Mouse (Mus musculus) erythroblast, embryonic 14.5 days (primary cell): Measurements from ENCODE around the gene Tmem18. TPM values are rescaled to one million over a fixed set of nuclear protein-coding genes. Genes with fewer than 3 reads are reported as not detected.

Experiments
- H3K27me3 ChIP-seq: 2 replicates; pipeline ENCODE4 v1.6.1; 2012; ENCODE audit warnings: inconsistent platforms; ENCODE audit not compliant: control insufficient read depth
- H3K36me3 ChIP-seq: 2 replicates; pipeline ENCODE4 v1.6.1; 2012; ENCODE audit warnings: mild to moderate bottlenecking, inconsistent platforms; ENCODE audit not compliant: control insufficient read depth
- H3K4me1 ChIP-seq: 2 replicates; pipeline ENCODE4 v1.6.1; 2012; ENCODE audit warnings: inconsistent platforms; ENCODE audit not compliant: control insufficient read depth
- H3K4me3 ChIP-seq: replicated peaks from 2 replicates; pipeline ENCODE3; 2012; ENCODE audit warnings: moderate library complexity, mild to moderate bottlenecking, inconsistent platforms
- H3K9me3 ChIP-seq: 2 replicates; pipeline ENCODE4 v1.6.1; 2012; ENCODE audit warnings: low read length, inconsistent platforms, mixed read lengths; ENCODE audit not compliant: control insufficient read depth
- GATA1 ChIP-seq: IDR thresholded peaks from 2 replicates; pipeline ENCODE4 v1.6.1; 2012; ENCODE audit warnings: low read length, inconsistent platforms, mixed read lengths
- TAL1 ChIP-seq: IDR thresholded peaks from 3 replicates; pipeline ENCODE4 v1.6.1; 2012; ENCODE audit warnings: low read length, inconsistent platforms, mixed read lengths
- polyA plus RNA-seq: library from polyadenylated mRNA; stranded (reverse); fragments of >175 nt; gene quantifications from 2 replicates; pipeline ENCODE4 v1.2.3, GENCODE M21; 2012

Gene Tmem18
- polyA plus RNA-seq, 1 experiment = 0.18 TPM

GRCm38 (mm10) chr12:30628466-30628865 is 44.2 kb downstream of the Tmem18 start:
- TF ChIP-seq GATA1 (no peak), TAL1 (no peak)
- H3K9me3 ChIP-seq = no peaks in the 10 kb centered on the region
- H3K4me1 ChIP-seq = no peaks in the 10 kb centered on the region
- H3K4me3 ChIP-seq = no peak overlapping the region
- H3K36me3 ChIP-seq = no peaks in the 10 kb centered on the region
- H3K27me3 ChIP-seq = no peaks in the 10 kb centered on the region

- H3K27me3 ChIP-seq = no peaks in the 10 kb centered on the region
- no peaks in the 10 kb centered on the region for H3K4me1 ChIP-seq
- H3K9me3 ChIP-seq = no peaks in the 10 kb centered on the region
- H3K4me3 ChIP-seq = no peak overlapping the region
- TF ChIP-seq TAL1 = no peak
- H3K36me3 ChIP-seq = no peaks in the 10 kb centered on the region
These were observed 50.3 kb downstream of the Tmem18 start for GRCm38 (mm10) chr12:30634534-30634933.

Other genes starting within 250 kb of the Tmem18 start
- gene Sntg2, start 211.1 kb upstream of the Tmem18 start, polyA plus RNA-seq = not detected in 2 replicates